Mouse (Mus musculus): ENCODE data around the gene Gm4763. TPM values are rescaled to one million over a fixed set of nuclear protein-coding genes. Genes with fewer than 3 reads are reported as not detected.

Gm4763 gene
- polyA plus RNA-seq, 1 experiment: not detected

DNA sequence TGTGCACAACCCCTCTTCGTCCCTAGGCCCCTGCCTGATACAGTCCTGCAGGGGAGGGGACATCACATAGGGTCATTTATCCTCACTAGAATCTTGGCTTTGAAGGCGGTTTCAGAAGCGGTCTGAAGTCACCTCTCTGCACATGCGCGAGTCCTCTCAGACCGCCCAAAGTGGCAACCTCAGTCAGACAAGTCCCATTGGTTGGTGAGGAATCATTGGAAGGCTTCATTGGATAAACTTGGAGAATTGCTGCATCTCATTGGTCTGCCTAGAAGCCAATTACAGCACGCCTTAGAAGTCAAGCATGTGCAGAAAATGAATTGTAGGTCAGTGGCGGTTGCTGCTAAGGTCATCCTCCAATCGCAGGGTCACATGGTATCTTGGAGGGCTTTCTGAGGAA is 50.1 kb downstream of the Gm4763 start, which contains the start of gene Tex101:
Gene Tex101 (minus strand): TSS at position 101 of the 400 bp plus-strand sequence.
- TF ChIP-seq CTCF (IDR thresholded peaks at IDR 0.05; ENCODE audit: borderline replicate concordance, insufficient read depth, low read depth, low read length): no peak
- TF ChIP-seq POLR2A (IDR thresholded peaks at IDR 0.05; ENCODE audit: borderline replicate concordance, insufficient read depth, low read length): no peak
- Histone ChIP-seq H3K4me3 (replicated peaks; ENCODE audit: insufficient read depth, low read depth, low read length) (no peak within 1 kb of the TSS), H3K27me3 (ENCODE audit: control insufficient read depth, insufficient read depth, low read length) (no peaks in the 10 kb centered on the region), H3K4me1 (ENCODE audit: control insufficient read depth, insufficient read depth, low read length) (no peaks in the 10 kb centered on the region), H3K27ac (ENCODE audit: insufficient read depth, low read length) (no peak within 1 kb of the TSS)
- DNase-seq: no peak
- WGBS: 87% methylated on average over 9 of the region's 9 CpGs

DNA sequence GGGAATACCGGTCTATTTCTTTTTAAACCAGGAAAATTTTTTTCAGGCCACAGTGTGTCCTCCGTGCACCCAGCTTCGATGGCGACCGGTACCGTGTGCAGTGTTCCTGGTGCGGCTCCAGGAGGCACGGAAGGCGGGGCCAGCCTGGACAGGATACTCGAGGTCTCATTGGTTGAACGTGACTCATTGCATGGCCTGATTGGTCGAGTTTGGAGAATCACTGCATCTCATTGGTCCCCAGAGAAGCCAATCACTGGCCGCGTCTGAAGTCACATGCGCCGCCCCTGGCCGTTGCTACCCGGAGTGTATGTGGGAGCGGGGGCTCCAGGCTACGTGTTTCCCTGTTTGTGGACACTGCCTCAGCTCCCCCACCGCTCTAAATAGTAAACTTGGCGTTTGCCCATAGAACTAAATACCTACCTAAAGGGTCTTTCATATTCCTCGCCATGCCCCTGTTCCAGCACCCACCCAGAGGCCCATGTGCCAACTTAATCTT is 54.7 kb downstream of the Gm4763 start:
- DNase-seq: no peak
- no peak overlapping the region for H3K4me3 ChIP-seq (replicated peaks; ENCODE audit: insufficient read depth, low read depth, low read length)
- WGBS: 87% methylated on average over 23 of the region's 23 CpGs
- H3K27me3 ChIP-seq (ENCODE audit: control insufficient read depth, insufficient read depth, low read length): no peaks in the 10 kb centered on the region
- TF ChIP-seq POLR2A (IDR thresholded peaks at IDR 0.05; ENCODE audit: borderline replicate concordance, insufficient read depth, low read length) (no peak), CTCF (IDR thresholded peaks at IDR 0.05; ENCODE audit: borderline replicate concordance, insufficient read depth, low read depth, low read length) (no peak)
- no peaks in the 10 kb centered on the region for H3K4me1 ChIP-seq (ENCODE audit: control insufficient read depth, insufficient read depth, low read length)
- H3K27ac ChIP-seq (ENCODE audit: insufficient read depth, low read length): no peak overlapping the region

Other genes with a start within 250 kb of the Gm4763 start
- gene Cadm4, start 244.9 kb downstream of the Gm4763 start, polyA plus RNA-seq (2012; rRNA removed): 285 and 312 TPM in 2 replicates
- 68.5 and 68.6 TPM in 2 replicates for gene Zfp428, start 219.9 kb downstream of the Gm4763 start, polyA plus RNA-seq (2012; rRNA removed)
- gene AC161166.1, start 214.5 kb downstream of the Gm4763 start, polyA plus RNA-seq (2012; rRNA removed): not detected in 2 replicates
- gene Irgq, start 196.2 kb downstream of the Gm4763 start, polyA plus RNA-seq (2012; rRNA removed): 37.0 and 38.3 TPM in 2 replicates
- not detected in 2 replicates for gene Pinlyp, start 180.8 kb downstream of the Gm4763 start, polyA plus RNA-seq (2012; rRNA removed)
- 46.2 and 51.3 TPM in 2 replicates for gene Xrcc1, start 180.6 kb downstream of the Gm4763 start, polyA plus RNA-seq (2012; rRNA removed)
- gene Ethe1, start 139.4 kb downstream of the Gm4763 start, polyA plus RNA-seq (2012; rRNA removed): 25.7 and 28.0 TPM in 2 replicates
- 1.4 TPM in 2 replicates for gene Zfp575, start 139.3 kb downstream of the Gm4763 start, polyA plus RNA-seq (2012; rRNA removed)
- 0.18 TPM in 1 of 2 replicates, not detected in the other for gene Phldb3, start 116.1 kb downstream of the Gm4763 start, polyA plus RNA-seq (2012; rRNA removed)
- 0.08 TPM in 1 of 2 replicates, not detected in the other for gene Lypd3, start 90.4 kb downstream of the Gm4763 start, polyA plus RNA-seq (2012; rRNA removed)
- gene Tex101, start 50.2 kb downstream of the Gm4763 start, polyA plus RNA-seq (2012; rRNA removed): not detected in 2 replicates
- not detected in 2 replicates for gene BC049730, start 17.7 kb downstream of the Gm4763 start, polyA plus RNA-seq (2012; rRNA removed)
- 0.11 and 0.17 TPM in 2 replicates for gene Cd177, start 33.4 kb upstream of the Gm4763 start, polyA plus RNA-seq (2012; rRNA removed)
- 0.29 and 0.30 TPM in 2 replicates for gene Ceacam10, start 50.3 kb upstream of the Gm4763 start, polyA plus RNA-seq (2012; rRNA removed)
- 4.8 and 6.4 TPM in 2 replicates for gene Gm9844, start 135.3 kb upstream of the Gm4763 start, polyA plus RNA-seq (2012; rRNA removed)
- gene Lypd4, start 143.0 kb upstream of the Gm4763 start, polyA plus RNA-seq (2012; rRNA removed): not detected in 2 replicates
- not detected in 2 replicates for gene Dmrtc2, start 143.1 kb upstream of the Gm4763 start, polyA plus RNA-seq (2012; rRNA removed)
- gene Rps19, start 157.5 kb upstream of the Gm4763 start, polyA plus RNA-seq (2012; rRNA removed): 282 and 314 TPM in 2 replicates
- 0.85 and 1.1 TPM in 2 replicates for gene Cd79a, start 170.5 kb upstream of the Gm4763 start, polyA plus RNA-seq (2012; rRNA removed)
- 162 and 173 TPM in 2 replicates for gene Arhgef1, start 176.0 kb upstream of the Gm4763 start, polyA plus RNA-seq (2012; rRNA removed)
- gene Gm4881, start 217.6 kb upstream of the Gm4763 start, polyA plus RNA-seq (2012; rRNA removed): 1.00 and 1.4 TPM in 2 replicates
- 637 and 648 TPM in 2 replicates for gene Rabac1, start 245.8 kb upstream of the Gm4763 start, polyA plus RNA-seq (2012; rRNA removed)